Mouse (Mus musculus): ENCODE measurements around the gene Kcnd1.

DNA sequence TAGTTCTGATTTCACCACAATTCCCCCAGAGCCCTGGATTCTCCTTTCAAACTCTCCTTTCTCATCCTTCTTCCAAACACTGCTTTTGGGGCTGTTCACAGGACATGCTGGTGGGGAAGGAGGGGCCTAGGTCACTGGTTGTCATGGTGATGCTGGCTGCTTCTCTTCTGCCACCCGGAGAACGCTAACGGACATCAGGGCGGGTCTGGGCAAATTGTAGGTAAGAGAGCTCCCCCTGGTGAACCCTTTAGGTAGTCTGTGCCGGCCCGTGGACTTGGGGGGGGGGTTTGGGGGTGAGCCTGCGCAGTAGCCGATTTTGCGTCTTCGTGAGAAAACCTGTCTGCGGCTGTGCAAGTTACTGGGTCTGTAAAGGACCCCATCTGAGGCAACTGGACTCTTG lies 57.7 kb downstream of the Kcnd1 start:
- TF ChIP-seq CTCF (IDR thresholded peaks at IDR 0.05; ENCODE audit: low read depth) (peak; percentile 70), EP300 (optimal IDR thresholded peaks at IDR 0.05) (no peak)
